Mouse (Mus musculus) CD4-positive, CD25-positive, alpha-beta regulatory T cell, adult 2 months (primary cell): ENCODE data around the gene Morn3.
A peak's percentile ranks its signal among the peaks of the same experiment; 100 is the strongest.

ENCODE experiments used
- DNase-seq: peaks from one replicate; pipeline ENCODE4 v3.0.0-alpha.2; 2012; ENCODE audit warnings: low read depth, low spot score

Morn3 gene

DNA sequence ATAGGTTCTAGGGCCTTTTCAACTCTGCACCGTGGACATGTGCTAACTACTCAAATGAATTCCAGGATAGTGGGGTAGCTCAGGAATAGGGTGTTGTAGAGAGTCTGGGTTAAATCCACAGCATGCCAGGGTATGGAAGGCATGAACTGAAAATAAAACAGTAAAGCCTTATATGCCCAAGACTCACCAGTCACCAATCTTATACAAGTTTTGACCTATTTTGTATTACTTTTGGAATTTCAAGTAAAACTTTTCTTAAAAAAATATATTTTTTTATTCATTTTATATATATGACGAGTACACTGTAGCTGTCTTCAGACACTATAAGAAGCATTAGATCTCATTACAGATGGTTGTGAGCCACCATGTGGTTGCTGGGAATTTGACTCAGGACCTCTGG, 53.0 kb downstream of the Morn3 start:
- no peak for DNase-seq

DNA sequence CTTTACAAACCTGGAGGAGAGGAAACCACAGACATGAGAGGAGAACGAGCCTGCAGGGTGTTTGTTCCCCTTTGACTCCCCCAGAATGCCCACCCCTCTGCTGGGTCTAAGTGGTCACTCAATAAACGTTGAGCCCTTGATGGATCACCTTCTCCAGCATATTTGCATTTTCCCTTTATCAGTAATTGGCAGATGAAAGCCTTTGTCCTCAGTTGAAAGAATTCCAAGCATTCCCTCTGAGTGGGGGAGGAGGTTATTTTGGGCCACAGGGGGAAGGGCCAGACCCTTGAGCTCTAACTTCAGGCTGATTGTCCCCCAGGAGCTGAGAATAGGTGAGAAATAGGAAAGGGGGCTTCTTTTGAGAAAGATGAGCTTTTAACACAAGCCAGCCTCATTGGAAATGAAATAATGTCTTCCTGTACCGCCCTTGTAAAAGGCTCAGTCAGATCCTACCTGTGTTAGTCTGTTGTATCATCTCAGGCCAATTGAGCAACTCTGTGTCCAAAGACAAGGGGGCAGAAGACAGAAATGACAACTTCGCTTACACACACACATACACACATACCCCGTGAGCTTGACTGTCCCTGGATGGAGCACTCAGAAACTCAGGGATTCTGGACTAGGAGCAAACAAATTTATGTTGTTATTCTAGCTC, 55.3 kb downstream of the Morn3 start:
- DNase-seq: no peak

DNA sequence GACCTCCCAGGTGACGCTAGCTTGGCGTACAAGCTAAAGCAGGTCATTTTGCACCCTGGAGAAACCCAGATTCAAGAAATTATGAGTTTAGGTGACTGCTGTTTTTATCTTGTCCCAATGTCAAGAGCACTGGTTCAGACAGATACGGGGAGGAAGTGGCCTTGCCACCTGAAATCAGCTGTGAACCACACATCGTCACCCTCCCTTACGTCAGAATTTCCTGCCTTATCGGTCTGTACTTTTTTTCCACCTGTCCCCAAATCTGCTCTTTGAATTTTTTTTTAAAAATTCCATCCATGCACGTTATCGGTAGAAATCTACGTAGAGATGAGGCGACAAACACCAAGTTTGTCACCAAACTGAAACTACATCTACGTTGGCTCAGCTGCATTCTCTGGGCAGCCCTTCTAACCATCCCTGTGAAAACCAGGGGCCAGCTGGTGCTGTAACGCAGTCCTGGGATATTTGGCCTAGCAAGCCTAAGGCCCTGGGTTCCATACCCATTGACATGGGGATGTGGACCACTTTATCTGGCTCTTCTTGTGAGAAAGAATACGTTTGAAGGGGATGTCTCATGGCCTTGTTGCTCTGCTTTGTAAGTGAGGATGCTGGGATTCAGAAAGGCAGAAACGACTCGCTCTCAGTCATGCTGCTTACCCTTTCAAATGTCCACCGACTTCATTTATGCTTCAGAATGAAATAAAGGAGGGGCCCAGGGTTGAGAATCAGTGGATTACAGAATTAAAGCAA, 56.2 kb downstream of the Morn3 start:
- peak; percentile 95 for DNase-seq

DNA sequence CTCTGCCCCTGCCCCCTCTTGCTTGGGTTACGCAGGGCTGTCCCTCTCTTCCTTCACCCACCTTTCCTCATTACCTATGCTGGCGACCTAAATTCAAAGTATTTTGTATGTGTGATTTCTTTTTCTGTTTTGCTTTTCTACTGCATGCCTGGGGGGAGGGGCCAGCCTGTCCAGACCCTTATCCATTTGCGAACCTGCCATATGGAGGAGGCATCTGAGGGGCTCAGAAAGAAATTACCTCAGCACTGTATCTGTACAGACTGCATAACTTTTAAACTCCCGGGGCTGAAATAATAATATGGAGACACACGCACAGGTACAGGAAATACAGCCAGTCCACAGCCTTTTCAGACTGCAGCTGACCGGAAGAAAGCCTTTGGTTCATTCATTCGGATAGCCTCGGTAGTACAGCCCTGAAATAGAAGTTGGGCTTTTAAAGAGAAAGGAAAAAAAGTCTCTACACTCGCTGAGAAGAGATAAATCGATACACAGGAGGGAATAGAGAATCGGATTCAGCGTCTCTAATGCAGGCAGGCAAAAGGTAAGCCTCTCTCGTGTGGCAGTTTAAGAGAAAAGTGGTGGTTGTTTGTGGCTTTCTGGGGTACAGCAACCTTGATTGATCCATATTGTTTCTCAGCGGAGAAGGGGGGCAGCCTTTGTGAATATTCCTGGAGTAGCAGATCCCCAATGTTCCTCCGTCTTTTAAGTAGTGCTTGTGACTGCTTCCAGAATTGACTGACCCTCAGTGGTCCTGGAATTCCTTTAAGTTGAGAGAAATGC, 57.1 kb downstream of the Morn3 start, which contains the start of gene Kdm2b:
Gene Kdm2b, minus strand, starts transcription at position 273 of the 780 bp plus-strand sequence.
- peak; percentile 67 for DNase-seq

DNA sequence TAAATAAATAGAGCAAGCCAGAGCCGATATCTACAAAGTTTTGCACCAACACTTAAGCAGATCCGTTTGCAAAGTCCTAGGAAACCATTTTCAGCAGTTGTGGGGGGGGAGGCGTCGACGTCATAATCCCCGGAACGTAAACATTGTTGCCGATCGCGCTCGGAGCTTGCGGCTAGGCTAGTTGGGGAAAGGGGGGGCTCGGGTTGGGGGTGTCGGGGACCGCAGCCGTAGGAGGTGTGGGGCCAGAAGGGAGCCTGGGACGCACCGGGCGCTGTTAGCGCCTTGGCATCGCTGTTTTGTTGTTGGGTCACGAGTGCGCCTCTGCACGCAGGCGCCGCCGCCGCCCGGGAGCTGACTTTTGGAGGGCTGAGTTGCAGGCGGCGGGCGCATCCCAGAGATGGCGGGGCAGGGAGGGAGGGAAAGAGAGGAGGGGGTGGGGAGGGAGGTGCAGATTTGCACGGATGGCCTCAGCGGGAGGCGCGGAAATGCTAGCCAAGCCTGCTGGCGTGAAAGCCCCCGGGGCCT, 57.8 kb downstream of the Morn3 start:
- DNase-seq: peak; percentile 93

DNA sequence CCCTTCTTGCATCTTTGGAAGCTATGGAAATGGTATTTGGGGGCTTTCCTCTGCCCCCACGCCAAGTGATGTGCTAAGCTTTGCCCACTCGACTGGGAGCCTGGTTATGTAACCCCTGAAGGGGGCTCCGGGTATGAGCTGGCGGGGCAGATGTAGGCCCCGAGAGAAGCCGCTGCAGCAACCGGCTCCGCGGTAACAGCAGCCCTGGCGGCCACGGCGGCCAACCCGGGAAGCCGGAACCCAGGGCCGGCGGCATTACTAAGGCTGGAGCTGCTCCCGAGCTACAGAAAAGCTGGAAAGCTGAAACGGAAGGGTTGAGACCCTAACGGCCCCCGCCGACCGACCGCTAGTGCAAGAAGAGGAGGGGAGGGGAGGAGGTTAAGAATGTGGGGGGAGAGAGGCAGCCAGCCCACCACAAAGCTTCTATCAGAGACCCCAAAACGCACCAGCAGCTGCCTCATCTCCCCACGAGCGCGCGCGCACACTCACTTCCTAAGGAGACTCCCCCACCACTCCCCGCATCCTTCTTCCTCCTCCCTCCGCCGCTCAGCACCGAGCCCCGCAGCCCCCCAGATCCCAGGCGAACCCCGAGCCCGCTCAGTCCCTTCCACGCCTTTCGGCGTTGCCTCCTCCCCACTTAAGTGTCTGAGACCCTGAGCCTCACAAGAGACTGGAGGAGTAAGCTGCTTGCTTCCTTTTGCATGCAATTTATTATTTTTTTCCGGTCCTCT, 58.6 kb downstream of the Morn3 start:
- DNase-seq: peak; percentile 68

DNA sequence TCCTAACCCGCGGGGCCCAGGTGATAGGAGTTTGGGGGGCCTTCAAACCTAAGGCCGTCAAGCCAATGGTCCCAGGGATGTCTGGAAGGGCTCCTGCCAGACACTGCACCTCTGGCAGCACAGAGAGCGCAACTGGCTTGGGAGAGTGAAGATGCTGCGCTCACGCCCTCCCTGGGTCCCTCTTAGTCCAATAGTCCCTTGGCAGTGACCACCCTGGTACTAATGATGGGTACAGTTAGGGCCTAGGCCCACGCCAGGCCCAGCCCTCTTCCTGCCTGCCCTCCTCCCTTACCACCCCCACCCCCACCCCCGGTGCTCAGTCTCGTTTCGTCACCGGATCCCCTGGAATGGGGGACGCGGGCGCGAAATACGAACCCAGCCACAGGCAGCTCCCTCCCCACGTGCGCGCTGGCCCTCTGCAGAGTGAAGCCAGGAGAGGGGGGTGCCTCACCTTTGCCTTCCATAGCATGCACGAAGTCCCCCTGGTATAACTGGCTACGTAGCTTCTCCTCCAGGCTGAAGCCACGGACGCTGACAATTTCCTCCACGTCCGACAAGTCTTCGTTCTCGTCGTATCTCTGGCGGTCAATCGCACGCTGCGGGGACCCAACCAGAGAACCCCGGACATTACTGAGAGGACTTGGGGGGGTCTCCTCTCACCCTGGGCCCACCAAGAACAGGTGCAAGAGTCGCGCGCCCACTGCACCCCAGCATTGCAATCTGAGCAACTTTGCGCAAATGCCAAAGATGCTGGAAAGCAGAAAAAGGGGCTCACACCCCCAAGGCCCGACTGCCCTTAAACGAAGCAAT, 59.4 kb downstream of the Morn3 start:
- peak; percentile 78 for DNase-seq

DNA sequence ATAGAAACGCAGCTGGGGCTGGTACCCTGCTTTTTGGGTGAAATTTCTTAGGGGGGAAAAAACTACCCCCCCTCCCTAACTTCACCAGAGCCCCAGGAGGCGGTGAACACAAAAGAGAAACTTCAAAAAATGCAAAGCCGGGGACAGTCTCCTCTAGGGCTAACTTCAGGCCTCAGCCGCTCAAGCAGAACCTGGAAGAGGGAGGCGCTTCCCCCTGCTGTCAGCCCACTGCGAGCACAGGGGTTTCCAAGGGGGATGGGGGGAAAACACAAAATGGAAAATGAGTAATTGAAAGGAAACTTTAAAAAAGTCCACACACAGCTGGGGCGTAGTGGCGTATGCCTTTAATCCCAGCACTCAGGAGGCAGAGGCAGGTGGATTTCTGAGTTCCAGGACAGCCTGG, 60.7 kb downstream of the Morn3 start:
- peak; percentile 65 for DNase-seq
